Mouse (Mus musculus) lung, postnatal 14 days (tissue): ENCODE results near the gene Slc16a11.
"Not testable (repeated sequence)": the region's sequence is repeated elsewhere in the genome, so short reads cannot be mapped to it uniquely, and the experiment has no call there.

ENCODE experiments used
- DNase-seq: peaks from one replicate; pipeline ENCODE4 v3.0.0; 2021

Slc16a11 gene

DNA sequence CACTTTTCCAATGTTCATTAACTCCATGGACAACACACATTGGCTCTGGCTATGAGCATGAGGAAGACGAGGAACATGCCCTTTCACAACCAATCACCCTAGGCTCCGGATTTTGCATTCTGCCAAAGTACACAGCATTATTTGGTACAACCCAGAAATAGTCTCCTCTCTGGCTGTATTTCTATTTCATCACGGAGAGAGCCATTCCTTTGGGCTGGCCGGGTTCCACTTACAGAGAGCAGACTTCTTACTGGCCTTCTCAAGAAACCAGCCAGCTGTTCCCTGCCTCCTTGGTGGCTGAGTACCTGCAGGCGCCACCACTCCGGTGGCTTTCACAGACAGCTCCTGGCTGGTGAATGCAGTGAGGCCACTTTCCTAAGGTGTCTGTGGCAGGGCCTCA is at the start of gene Slc16a11:
Gene Slc16a11 (plus strand): TSS at position 330 of the 400 bp plus-strand sequence.
- DNase-seq, result no peak

DNA sequence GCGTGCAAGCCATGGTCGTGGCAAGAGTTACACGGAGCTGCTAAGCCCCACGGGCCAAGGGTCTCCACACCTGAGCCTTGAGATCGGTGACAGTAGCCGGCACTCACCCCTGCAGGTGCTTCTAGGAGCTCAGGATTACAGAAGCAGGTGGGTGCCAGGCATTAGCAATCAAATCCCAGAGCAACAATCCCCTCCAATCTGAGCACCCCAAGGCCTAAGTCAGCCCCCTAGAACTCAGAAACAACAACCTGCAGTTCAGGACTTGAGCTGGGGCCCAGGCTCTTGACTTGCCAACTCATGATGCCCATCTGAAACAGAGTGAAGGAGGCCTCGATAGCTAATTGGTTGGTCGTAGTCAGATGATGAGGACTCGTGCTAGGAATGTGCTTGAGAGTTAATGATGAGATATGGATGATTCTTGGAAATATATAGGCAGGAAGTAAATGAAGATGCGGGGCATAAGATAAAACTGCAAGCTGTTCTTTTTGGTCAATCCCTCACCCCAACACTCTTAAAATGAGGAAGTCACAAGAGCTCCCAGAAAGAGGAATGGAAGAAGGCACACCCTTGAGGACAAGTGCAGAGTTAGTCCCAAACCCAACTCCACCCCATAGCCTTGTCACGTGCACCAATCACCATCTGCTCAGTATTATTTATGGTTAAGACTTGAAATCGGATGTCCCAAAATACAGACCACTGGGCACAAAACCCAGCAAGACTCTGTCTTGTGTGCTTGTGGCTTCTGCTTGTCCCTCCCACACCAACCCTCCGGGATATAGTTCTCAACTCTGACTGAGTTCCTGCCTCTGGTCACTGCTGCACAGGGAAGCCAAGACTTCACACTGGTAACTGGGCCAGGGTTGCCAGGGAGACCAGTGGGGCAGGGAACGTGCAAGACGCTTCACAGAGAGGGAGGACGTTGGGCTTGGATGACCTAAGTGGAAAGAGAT is 46.3 kb upstream of the Slc16a11 start:
- DNase-seq, result no peak

DNA sequence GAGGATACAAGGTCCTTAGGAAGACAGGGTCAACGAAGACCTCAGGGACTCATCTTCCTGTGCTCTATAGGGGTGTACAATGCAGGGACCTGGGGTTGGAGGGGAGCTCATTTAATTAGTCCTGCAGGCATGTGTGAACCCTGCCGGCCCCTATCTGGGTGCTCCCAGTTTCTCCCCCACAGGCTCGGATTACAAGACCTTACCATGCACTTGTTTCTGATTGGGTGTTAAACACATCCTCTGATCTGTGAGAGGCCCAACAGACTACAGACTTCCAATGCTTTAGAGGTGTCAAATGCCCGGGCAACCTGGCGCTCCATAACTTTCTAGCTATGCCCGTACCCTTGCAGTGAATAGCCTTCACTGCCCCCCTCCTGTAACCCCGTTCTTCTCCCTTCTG is 44.4 kb upstream of the Slc16a11 start:
- no peak for DNase-seq

DNA sequence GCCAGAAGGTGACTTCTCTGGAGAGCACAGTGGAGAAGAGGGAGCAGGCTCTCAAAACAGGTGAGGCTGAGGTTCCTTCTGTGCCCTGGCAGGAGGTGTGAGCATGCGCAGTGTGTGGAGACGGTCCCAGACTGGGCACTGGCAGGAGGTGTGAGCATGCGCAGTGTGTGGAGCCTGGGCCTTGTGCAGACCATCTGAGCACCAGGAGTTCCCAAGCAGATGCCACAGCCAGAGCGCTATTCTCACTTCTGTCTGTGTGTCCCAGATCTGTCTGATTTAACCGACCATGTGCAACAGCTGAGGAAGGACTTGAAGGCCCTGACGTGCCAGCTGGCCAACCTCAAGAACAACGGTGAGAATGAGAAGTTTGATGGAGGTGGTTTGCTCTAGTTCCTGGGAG is 43.1 kb upstream of the Slc16a11 start:
- DNase-seq, result not testable (repeated sequence)

DNA sequence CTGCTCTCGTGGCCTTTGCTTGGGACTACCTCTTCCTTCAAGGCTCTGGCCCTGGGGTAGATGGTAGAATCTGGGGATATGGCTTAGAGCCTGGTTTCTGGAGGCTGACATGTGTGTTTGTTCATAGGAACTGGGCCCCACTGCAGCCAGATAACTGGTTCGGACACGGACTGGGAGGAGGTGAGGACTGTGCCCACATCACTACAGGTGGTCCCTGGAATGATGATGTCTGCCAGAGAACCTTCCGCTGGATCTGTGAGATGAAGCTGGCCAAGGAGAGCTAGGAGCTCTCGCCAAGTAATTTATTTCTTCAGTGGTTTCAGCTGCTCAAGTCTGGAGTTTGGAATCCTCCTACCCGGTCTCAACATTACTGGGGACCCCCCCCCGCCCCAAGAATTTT is 42.3 kb upstream of the Slc16a11 start:
- no peak for DNase-seq

DNA sequence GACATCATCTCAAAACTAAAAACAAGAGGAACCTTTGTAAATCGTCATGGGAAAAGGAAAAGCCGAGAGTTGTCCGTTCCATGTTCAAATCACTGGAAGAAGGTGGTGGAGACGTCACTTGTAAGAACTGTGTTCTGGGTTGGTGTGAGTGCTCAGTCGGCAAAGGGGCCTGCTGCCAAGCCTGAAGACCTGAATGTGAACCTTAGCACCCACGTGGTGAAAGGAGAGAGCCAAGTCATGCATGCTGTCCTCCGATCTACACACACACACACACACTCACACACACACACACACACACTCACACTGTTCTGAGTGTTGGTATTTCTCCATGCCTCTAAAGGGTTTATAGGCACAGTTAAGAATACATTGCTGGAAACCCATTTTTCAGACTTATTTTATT is 41.4 kb upstream of the Slc16a11 start:
- no peak for DNase-seq

DNA sequence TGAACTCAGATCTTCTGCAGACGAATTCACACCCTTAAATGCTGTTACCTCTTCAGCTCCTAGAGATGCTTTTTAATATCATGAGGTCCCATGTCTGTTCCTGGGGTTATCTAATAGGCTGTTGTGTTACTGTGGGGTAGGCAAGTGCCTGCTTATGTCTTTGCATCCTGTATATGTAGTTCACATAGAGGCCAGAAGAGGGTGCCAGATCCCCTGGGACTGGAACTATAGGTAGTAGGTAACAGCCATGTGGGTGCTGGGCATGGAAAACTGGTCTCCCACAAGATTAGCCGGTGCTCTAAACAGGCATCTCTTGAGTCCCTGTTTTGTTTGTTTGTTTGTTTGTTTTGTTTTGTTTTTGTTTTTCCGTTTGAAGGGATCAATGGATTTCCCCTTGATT is 40.7 kb upstream of the Slc16a11 start:
- DNase-seq, result peak; percentile 61

DNA sequence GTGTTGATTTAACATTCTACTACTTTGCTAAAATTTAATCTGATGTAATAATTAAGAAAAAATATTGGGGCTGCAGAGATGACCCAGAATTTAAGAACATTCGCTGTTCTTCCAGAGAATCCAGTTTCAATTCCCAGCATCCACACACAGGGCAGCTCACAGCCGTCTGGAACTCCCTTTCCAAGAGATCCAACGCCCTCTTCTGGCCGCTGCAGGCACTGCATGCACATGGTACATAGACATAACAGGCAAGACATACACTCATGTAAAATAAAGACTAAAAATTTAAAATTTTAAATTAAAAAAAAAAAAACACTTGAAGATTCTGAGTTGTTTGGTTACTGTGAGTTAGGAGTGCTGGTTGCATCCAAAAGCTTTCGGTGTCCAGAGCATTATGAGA is 40.3 kb upstream of the Slc16a11 start:
- no peak for DNase-seq

DNA sequence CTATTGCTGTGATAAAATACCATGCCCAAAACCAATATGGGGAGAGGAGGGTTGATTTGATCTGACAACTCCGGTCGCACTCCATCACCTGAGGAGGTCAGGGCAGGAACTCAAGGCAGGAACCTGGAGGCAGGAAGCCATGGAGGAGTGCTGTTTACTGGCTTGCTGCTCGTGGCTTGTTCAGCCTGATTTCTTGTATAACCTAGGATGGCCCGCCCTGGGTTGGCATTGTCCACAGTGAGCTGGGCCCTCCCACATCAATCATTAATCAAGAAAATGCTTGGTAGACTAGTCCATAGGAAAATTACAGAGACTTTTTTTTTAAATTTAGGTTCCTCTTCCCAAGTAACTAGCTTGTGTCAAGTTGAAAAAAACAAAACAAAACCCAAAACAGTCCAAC is 38.1 kb upstream of the Slc16a11 start:
- DNase-seq, result no peak

DNA sequence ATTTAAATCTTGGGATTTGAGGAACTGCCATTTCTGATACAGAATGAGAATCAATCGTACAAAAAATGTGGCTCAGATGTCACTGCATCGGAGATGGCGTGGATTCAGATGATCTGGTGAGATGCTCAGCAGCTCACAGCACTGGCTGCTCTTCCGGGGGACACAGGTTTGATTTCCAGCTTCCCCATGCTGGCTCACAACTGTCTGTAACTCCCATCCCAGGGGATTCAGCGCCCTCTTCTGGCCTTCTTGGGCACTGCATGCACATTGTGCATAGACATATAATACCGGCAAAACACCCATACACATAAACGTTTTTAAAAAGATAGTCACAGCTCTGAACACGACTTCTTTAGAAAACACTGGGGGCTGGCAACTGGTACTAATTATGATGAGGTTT is 34.9 kb upstream of the Slc16a11 start:
- DNase-seq, result no peak

DNA sequence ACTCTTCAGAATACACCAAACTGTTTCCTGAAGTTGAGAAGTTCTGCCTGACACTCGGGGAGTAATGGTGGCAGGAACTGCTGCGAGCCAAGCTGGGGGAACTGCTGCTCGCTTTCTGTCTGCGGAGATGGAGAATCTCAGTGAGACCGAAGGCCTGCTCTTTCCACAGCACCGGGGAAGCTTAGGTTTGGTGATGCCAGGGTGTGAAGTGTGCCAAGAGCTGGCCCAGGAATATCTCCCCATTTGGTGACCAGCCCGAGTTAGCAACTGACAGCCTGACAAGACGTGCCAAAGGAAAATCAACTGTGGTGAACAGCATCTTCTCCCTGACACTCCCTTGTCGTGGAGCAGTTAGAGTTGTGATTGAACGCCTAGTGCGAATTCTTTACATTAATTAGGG is 34.2 kb upstream of the Slc16a11 start:
- no peak for DNase-seq

DNA sequence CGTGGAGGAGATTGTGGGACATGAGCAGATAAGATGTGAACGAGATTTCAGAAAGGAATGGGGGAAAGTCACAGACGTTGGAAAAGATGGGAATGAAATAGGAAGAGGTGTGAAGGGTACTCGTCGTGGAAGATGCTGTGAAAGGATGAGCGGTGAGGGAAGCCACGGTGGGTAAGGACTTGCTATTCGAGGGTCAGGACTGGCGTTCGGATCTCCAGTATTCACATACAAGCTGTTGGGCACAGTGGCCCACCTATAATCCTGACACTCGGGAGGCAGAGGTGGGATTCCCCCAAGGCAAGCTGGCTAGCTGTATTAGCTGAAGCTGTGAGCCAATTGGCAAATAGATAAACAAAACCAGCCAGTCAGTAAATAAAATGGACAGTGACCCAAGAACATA is 33.8 kb upstream of the Slc16a11 start:
- DNase-seq, result no peak

DNA sequence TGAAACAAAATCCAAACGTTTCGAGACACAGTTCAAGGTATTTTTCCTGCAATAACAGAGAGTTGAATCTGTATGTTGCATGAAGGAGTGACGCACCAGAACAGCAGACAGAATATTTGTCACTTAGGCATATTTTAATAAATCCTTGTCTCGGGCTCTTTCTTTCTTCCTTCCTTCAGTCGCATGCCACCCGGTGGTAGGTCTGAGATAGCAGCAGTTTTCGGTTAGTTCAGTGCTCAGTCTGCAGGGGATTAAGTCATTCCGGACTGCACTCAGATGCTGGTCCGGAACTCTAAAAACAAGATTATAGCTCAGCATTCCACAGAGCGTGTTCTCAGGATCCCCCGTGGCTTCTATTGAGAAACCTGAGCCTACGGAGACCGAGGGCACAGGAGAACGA is 33.2 kb upstream of the Slc16a11 start:
- peak; percentile 20 for DNase-seq

DNA sequence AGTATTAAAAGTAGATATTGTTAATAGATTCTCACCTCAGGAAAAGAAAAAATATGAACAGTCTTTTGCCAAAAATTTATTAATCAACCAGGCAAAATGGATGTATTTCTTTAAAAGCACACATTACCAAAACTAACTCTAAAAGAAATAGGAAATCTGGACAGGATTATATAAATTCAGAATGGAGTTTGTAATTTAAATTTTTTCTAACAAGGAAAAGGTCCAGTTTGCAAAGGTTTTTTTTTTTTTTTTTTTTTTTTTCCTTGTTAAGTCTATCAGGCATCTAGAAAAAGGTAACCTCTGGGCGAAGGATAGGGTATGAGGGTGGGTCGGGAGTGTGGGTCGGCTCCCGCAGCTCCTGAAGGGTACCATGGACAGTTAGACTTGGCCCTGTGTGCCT is 32.1 kb upstream of the Slc16a11 start:
- no peak for DNase-seq

DNA sequence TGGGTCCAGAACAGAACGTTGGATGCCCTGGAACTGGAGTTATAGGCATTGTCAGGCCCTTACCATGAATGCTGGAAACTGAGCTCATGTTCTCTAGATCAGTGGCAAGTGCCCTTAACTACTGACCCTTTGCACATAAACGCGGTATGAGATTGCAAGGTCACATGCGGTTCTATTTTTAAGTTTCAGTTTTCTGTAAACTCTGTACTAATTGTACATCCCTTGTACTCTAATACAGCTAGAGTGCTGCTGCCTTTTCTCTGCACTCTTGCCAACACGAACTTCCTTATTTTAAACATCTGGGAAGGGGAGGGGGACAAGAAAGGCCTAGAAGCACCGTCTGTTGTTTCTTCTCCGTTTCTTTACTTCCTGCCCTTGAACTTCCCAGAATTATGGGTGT is 27.4 kb upstream of the Slc16a11 start:
- DNase-seq, result no peak

DNA sequence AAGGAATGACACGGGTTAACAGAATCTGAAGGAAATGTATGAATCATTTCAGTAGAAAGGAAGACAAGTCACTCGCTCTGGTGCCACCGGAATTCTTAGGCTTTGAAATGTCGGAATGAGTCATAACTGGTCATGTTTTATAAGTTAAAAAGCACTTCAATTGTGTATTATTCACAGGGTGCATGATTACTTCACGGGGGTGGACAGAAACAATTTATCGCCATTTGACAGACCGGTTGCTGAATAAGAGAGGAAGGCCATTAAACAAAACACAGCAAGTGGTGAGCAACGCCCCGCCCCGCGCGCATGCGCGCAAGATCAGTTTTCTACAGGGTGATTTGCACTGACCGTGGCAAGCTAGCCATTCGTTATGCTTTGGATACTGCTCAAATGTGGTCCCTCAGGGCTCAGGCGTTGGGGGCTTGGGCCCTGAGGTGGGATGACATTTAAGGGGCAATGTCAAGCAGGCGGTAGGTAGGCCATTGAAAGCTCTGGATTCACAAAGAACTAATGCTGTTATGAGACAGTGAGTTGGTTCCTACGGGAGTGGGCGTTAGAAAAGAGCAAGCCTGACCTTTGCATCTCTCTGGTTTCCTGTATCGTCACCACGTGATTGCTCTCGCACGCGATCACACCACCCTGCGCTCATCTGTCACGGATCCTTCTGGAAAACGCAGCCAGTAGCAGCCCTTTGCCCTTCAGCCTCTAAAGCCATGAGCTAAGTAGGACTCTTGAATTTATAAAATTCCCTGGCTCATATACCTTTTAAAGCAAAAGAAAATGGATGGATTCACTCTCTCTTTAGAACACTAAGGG is 23.0 kb upstream of the Slc16a11 start:
- no peak for DNase-seq

DNA sequence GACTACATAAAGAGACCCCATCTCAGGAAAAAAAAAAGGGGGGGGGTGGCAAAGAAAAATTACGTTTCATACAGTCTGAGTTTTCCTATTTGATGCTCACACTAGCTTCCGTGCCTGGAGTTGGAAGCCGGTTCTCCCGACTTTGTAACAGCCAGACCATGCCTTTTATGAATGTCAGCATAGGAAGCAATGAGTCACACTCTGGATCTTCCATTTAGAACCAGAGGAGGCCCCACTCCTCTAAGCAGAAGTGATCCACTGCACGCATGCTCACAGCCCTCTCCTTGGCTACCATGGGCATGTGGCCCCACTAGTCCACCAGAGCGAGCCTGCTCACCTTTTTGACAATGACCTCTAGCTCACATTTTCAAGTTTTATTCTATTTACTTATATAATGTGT is 21.4 kb upstream of the Slc16a11 start:
- DNase-seq, result no peak

DNA sequence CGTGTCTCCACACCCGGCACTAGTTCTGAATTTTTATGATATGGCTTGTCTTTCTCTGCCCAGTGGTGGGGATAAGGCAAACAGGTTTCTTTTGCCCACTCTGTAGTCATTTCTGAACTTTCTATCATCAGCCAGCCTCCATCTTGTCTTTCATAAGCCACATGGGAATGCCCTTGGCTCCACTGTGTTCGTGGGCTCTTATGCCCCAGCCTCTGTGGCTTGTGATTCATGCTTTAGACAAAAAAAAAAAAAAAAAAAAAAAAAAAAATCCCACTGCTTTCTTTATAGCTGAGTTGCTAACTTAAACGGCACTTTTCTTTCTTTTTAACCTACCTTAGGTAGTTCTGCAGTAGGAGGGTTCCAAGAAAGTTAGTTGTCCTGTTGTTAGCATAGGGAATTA is 20.4 kb upstream of the Slc16a11 start:
- DNase-seq, result no peak

DNA sequence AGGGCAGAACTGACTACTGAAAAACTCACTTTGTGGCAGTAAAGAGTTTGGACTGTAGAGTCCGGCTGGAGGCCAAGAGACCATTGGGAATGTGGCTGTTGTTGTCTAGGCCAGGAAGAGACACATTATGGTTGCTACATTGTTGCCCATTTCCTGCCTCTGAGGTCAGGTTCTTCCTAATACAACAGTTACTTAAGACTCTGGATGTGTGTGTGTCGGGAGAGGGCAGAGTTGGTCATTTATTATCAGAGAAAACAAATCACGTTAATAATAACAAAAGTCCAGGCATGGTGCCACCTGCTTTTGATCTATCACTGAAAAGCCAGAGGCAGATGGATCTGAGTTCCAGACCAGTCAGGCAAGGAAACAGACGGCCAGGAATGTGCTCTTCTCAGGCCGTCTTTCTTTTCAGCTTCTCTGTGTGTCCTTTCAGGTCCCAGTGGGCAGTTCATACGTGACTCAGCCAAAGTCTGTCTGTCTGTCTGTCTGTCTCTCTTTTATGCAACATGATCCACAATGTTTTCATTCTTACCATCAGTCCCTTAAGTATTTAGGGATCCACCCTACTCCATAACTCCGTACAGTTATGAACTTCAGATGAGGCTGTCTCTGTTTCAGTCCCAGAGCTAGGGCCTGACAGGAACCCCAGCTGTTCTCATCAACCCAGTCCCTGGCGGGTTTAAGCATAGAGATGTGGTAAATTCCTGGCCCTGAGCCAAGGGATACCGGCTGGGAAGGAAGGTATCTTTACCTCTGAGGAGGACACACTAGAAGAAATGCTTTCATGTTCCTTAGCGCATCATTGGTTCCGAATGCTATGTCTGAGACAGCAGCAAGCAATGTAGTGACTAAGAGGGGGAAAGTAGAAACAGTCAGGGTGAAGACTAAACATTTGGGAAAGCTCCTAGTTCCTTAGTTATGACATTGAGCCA is 18.9 kb upstream of the Slc16a11 start:
- DNase-seq, result peak; percentile 52

DNA sequence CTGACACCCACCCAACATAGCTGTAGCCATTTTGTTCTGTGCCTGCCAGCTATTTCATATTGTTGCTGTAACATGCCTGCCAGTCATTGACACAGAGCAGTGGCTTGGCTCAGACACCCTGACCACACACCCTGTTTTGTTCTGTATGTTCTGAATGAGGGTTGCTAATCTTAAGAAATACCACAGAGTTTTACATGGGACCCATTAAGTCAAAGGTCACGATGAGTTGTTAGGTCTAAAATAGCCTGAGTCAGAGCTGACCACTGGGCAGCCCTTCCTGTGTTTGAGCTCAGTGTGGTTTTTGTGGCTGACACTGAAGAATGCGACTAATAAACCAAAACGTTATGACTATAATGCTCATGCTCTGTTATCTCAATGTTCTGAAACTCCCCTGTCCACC is 14.2 kb upstream of the Slc16a11 start:
- DNase-seq, result no peak

DNA sequence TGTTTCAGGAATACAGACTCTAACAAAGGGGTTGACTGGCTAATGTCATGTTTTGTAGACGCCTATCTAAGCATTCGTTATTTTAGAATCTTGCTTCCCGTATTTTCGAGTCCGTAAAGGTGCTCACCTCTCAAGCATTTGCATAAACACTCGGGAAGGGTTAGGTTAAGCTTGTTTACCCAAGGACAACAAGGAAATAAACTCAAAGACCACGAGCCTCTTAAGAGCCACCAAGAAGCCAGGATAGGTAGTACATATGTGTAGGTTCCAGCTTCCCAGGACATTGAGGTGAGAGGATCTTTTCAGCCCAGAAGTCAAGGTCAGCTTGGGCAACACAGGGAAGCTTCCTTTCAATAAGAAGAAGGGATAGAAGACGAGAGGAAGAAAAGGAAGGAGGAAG is 13.4 kb upstream of the Slc16a11 start:
- DNase-seq, result no peak

DNA sequence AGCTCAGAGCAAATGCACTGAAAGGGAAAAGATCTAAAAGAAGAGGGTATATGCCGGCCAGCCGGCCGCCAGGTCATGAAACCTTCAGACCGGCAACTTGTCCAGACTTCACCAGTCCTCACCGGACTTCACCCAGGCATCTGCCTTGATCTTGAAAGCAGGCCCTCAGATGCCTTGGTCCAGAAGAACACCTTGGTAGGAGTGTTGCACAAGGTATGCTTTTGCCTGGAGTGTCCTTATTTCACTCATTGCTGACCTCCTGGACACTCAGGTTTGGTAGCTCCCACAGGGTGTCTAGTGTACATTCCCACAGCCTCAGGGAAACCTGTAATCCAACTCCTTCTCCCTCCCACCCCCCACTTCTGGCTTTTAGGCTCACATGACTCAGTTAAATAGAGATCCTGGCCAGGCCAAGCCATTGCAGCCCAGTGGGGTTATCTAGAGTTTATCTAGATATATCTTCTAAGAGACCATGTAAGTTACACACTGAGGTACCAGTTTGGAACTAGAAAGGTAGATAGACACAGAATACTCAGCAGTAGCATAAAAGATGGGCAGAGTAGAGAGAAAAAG is 12.4 kb upstream of the Slc16a11 start:
- DNase-seq, result no peak

DNA sequence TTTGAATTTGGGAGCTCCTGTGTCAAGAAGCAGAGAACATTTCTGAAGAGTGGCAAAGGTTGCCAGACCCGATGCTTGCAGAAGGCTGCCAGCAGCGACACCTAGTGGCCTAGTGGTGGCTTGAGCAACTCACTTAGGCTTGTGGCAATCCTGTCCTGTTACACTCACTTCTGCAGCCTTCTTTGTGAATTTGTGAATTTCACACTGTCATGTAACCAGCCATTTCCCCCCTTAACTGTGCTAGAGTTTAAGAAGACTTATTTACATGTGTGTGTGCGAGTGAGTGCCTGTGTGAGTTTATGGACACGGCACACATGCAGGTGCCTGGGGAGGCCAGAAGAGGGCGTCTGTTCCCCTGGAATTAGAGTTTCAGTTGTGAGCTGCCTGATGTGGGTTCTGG is 10.9 kb upstream of the Slc16a11 start:
- peak; percentile 93 for DNase-seq
